Mouse (Mus musculus): ENCODE results near the gene Slc35e3.
"Not testable (repeated sequence)": the region's sequence is repeated elsewhere in the genome, so short reads cannot be mapped to it uniquely, and the experiment has no call there.

Slc35e3 gene

DNA sequence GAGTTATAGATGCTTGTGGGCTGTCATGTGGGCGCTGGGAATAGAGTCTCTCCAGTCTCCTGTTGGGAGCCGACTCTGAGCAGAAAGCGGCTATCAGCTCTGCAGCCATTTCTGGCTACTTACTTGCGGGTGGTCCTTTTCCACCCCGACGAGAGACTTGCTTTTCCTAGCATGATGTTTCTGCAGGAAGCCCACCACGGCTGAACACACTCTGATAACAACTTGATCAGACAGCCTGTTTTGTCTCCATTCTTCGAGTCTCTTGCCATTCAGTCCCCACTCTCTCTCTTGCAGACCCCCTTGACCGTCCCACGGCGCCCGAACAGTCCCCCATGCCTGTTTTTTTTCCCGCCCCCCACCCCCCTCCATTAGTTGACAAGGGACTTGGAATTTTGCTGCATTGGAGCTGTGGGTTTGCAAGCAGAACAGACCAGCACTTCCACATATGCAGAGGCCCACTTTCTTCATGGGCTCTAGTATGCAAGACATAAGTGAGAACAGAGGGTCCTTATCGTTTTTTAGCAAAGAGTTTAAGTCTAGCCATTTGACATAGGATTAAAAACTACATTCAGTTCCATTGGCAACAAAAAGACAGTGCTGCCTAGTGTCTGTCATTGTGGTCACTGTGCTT lies 13.1 kb downstream of the Slc35e3 start:
- DNase-seq (ENCODE audit: low spot score) = no peak

DNA sequence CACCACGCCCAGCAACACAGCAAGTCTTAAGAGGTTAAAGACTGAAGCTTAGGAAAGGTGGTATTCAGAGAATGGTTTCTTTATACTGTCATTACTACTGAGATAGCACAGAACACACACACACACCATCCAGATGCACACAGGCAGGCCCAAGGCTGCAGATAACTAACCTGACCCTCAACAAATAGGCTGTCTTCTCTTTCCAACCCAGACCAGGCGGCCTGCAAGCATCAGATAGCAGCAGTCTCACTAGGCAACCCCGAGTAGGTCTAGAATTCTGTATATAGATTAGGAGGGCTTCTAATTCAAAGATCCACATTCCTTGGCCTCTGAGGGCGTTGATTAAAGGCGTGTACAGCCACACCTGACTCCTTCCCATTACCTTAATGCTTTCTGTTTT lies 14.0 kb downstream of the Slc35e3 start:
- no peak for DNase-seq (ENCODE audit: low spot score)

DNA sequence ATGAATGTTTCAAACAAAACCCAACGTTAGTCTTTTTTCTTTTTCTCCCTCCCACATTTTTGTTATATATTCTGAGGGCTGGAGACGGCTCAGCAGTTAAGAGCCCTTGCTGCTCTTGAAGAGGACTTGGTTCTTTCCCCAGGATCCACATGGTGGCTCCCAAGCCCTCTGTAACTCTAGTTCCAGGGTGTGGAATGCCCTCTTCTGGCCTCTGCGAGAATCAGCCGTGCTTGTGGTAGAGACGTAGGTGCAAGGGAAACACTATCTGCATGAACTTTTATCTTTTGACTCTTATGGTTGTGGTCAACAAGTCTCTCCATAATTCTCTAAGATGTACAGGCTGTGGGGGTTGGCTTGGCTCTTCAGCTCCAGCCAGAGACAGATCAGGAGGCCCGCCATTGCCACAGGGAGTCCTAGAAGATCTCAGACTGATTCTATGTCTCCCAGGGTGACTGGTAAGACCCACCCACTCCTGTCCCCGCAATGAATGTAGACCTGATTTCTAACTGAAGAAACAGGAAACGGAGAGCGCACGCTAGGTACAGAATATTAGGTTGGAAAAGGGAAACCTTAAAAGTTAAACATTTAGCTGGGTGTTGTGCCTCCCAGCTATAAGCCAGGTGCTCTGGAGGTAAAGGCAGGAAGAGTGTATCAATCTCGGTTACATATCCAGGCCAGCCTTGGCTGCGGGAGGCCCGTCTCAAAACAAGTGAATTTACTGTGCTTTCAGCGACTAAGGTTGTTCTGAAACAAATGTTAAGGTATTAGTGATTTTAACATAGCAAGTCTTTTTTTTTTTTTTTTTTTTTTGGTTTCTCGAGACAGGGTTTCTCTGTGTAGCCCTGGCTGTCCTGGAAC lies 14.7 kb downstream of the Slc35e3 start:
- peak; percentile 64 for DNase-seq (ENCODE audit: low spot score)

DNA sequence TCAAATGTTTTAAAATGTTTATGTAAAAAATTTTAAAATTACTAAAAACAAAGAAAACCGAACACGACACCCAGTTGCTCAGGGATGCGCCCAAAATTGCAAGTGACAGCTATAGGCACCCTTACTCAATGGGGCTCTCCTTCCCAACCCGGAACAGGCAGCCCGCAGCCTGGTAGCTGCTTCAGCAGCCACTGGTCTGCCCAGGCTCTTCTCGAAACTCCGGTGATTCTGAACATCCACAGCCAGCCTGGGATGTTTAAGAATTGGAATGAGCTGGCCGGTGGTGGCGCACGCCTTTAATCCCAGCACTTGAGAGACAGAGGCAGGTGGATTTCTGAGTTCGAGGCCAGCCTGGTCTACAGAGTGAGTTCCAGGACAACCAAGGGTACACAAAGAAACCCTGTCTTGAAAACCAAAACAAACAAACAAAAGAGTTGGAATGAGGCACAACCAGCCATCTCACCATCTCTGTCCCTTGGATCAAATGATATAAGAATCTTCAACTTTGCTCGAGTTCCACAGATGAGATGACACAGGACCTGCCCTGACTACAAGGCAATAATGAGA lies 15.4 kb downstream of the Slc35e3 start:
- no peak for DNase-seq (ENCODE audit: low spot score)

DNA sequence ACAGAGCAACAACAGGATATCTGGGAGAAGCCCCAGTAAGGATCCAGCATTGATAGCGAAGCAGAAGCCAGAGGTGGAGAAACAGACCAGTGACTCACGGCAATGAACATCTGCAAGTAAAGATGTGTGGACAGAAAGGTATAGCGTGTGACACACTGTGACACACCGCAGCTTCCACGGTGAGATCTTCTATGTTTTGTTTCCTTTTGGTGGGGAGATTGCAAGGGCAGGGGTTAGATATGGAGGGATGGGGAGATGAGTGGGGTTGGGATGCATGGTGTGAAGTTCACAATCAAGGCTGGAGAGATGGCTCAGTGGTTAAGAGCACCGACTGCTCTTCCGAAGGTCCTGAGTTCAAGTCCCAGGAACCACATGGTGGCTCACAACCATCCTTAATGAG lies 16.0 kb downstream of the Slc35e3 start:
- no peak for DNase-seq (ENCODE audit: low spot score)

DNA sequence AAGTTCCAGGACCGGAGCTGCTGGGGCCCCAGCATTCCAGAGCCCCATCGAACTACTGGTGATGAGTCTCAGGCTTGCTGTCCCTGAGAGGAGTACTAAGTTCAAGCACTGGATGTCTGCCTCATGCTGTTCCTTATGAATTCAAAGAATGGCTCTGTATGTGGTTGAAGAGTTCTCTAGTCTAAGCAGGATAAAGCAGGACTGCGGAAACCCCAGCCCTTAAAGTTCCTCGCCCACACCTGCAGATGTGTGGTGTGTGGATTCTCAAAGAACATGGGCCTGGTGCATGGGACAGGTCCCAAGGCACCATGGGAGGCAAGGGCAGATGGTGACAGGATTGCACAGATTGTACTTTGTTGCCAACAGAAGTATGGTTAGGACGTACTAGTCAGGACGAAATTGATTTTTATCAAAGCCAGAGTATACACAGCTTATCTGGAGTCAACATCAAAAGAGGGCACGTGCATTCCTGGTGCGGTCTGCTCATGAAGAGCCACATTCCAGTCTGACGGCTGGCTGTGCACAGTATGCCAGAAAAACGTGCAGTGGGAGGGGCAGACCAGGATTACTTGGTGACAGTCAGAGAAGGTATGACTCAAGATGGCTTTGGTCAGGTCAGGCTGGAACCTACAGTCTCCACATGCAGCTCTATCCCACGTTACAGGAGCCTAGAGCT lies 16.9 kb downstream of the Slc35e3 start:
- no peak for DNase-seq (ENCODE audit: low spot score)

DNA sequence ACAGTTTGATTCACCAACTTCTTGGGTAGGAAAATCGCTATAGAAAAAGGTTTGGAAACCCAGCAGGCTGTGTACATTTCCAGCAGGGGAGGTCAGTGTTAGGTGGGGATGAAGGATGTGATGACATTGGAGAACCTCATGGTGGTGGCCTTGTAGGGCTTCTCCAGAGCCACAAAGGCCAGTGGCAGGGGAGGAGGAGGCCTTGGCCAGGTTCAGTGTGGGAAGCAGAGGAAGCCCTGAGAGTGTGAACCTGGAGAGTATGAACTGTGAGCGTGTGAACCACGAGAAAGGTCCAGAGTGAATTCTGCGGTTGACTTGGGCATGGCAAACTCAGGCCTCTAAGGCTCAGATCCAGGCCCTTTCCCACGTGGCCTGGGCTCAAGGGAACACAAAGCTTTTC lies 17.6 kb downstream of the Slc35e3 start:
- no peak for DNase-seq (ENCODE audit: low spot score)

DNA sequence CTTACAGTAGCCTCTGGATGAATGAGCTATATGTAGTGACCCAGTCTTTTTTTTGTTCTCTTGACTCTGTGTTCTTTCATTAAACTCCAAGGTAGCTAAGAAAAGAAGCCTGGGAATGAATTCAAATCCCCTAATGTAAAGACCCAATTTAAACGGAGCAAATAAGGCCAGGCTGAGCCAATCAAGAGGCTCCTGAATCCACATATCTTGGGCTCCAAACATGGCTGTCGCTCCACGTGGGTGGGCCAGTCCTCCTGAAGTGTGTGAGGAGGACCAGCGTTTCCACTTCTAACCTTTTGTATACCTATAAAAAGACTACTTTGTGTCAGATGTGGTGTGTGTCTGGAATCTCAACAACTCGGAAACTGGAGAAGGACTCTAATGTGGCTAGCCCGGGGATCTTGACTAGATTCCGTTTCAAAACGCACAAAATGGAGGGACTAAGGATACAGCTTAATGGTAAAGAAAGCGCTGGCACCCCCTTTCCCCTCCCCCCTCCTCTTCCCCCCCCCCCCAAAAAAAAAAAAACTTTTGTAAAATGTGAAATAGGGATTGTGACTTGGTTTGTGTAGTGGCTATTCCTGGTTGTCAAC lies 18.6 kb downstream of the Slc35e3 start:
- no peak for DNase-seq (ENCODE audit: low spot score)

DNA sequence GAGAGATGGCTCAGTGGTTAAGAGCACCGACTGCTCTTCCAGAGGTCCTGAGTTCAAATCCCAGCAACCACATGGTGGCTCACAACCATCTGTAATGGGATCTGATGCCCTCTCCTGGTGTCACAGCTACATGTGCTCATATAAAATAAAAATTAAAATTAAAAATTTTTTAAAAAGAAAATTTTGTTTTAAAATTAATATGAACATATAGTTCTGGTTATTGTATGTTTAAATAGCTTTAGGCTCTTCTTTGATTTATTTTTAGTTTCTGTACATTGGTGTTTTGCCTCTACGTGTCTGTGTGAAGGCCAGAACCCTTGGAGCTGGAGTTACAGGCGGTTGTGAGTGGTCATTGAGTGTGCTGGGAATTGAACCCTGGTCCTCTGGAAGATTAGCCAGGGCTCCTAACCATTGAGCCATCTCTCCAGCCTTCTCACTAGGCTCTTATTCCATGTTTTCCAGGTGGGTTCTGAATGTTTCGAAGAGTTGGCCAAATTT lies 19.2 kb downstream of the Slc35e3 start:
- DNase-seq (ENCODE audit: low spot score) = no peak

DNA sequence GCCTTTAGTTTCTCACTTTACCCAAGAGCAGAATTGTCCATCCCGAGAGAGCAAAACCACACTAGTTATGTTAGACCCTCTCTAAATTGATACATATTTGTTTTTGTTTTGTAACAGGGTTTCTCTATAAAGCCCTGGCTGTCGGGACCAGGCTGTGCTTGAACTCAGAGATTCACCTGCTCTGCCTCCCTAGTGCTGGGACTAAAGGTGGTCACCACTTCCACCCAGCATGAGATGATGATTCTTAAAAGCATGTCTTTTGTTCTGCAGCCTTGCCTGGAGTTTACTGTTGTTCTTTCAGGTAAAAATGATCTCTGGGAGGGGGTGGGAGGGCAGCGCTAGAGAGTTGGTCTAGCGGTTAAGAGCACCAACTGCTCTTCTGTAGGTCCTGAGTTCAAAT lies 19.8 kb downstream of the Slc35e3 start:
- DNase-seq (ENCODE audit: low spot score) = no peak

DNA sequence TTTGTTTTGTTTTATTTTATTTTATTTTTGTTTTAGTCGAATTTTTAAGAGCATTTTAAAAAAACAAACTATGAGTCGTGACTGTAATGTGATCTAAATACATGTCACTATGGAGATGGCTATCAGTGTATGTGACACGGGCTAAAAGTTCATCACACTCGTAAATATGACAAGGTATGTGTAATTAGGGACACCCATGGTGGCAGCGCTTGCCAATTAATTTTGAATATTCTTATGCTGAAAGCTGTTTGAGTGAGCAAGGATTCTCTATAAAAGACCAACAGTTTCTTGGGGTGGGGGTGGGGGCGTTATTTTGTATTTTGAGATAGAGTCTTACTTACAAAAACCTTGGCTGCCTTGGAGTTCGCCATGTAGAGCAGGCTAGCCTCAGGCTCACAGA lies 20.5 kb downstream of the Slc35e3 start:
- DNase-seq (ENCODE audit: low spot score) = no peak

DNA sequence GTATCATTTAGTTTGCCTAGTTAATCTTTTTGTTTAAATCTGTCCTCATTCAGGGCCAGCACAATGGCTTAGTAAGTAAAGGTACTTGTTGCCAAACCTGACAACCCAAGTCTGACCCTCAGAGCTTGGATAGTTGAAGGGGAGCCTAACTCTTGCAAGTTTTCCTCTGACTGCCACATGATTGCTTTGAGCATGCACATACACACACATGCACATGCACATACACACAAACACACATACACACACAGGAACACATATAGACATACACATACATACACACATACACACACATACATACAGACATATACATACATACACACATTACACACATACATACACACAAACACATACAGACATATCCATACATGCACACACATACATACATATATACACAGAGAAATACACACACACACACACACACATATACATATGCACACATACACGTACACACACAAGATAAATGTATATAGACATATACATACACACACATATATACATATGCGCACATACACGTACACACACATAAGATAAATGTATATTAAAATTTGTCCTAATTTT lies 21.3 kb downstream of the Slc35e3 start:
- DNase-seq (ENCODE audit: low spot score) = no peak

DNA sequence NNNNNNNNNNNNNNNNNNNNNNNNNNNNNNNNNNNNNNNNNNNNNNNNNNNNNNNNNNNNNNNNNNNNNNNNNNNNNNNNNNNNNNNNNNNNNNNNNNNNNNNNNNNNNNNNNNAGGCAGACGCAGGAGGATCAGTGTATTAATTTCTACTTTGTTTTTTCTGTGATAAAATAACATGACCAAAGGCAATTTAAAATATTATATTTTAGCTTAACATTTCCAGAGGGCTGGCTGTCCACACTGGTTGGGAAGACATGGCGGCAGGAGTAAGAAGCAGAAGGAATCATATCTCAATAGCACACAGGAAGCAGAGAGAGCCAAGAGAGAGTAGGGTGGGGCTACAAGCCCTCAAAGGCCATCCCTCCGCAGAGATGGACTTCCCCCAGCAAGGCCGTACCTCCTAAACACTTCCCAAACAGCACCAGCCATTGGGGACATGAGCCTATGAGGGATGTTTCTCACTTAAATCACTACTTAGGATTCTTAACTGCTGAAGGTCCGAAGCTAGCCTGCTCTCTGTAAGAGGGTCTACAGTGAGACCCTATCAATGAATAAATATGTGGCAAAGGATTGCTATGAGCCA lies 21.9 kb downstream of the Slc35e3 start:
- DNase-seq (ENCODE audit: low spot score) = no peak

DNA sequence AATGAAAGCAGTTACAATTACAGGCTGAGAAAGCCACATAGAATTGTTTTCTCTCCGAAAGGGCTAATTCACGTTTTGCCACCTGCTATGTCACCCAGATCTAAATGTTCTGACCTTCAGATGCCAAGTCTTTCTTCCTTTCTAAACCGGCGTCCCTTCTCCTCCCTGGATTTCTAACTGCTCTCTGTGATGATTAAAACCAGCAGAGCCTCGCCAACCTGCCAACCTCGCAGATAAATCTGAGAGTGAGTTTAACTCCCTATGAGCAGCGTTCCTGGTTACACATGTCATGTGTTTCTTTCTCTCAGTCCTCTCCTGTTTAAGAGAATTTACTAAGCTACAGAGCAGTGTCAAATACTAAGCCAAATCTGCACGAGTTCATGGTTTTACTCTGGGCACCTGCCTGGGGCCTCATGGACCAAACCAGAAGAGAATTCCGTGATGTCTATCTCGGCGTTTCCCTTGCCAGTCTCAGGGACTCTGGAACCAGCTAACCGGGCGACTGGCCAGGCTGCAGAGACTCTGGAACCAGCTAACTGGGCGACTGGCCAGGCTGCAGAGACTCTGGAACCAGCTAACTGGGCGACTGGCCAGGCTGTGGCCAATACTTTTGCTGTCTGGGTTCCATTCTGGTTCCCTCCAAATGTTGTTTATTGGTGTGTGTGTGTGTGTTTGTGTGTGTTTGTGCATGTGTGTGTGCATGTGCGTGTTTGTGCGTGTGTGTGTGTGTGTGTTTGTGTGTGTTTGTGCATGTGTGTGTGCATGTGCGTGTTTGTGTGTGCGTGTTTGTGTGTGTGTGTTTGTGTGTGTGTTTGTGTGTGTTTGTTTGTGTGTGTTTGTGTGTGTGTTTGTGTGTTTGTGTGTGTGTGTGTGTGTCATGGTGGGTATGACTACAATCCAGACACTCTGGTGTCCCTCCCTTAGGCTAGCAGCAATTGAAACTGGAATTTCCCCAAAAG lies 27.7 kb downstream of the Slc35e3 start:
- no peak for DNase-seq (ENCODE audit: low spot score)

DNA sequence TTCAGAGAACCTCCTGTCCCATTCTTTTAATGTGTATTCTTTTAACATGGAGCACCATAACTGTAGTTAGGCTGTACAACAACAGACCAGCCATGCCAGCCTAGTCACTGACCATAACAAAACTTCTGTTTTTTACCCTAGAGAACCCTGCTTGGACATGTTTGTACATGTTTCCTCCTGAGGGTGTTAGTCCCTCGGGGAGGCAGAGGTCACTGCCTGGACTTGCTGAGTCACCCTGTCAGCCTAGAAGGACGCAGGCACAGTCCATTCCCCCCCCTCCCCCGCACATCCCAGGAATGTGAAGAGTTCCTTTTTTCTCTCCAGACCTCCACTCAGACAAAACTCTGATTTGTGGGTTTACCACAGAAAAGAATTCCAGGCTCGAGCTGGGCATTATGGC lies 28.6 kb downstream of the Slc35e3 start:
- no peak for DNase-seq (ENCODE audit: low spot score)

DNA sequence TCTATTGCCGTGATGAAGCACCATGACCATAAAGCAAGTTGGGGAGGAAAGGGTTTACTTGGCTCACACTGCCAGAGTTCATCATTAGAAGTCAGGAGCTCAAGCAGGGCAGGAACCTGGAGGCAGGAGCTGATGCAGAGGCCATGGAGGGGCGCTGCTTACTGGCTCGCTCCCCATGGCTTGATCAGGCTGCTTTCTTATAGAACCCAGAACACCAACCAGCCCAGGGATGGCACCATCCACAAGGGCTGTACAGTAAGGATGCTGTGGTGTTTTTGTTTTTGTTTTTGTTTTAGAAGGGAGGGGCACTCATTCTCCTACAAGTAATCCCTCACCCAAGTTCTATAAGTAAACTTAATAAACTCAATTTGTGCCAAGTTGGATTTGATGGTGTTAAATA lies 29.5 kb downstream of the Slc35e3 start:
- DNase-seq (ENCODE audit: low spot score) = no peak

DNA sequence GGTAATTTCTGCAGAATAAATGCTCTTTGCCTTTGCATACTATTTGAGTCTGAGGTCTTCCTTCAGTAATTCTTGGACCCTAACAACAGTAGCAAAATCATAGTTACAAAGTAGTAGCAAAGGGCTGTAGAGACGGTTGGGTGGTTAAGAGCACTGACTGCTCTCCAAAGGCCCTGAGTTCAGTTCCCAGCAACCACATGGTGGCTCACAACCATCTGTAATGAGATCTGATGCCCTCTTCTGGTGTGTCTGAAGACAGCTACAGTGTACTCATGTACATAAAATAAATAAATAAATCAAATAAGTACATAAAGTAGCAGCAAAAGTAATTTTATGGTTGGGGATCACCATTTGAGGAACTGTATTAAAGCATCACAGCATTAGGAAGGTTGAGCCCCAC lies 30.5 kb downstream of the Slc35e3 start:
- DNase-seq (ENCODE audit: low spot score) = not testable (repeated sequence)

DNA sequence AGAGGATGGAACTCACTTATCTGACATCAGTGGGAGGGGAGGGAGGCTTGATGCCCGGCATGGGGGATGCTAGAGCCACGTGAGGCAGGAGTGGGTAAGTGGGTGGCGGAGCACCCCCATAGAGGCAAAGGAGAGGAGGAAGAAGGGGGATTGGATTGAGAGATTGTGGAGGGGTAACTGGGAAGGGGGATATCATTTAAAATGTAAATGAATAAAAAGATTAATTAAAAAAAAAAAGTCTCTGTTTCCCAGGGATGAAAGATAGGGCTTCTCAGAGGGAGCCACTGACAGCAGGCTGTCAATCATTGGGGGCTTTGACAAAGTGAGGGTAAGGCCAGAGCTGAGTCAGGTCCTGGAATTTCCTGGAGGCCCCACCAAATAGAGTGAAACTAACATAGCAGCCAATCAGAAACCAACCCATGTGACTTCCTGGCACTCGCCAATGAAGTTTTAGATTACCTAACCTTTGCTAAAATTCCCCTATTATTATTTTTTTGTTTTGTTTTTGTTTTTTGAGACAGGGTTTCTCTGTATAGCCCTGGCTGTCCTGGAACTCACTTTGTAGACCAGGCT lies 31.2 kb downstream of the Slc35e3 start:
- DNase-seq (ENCODE audit: low spot score) = no peak

DNA sequence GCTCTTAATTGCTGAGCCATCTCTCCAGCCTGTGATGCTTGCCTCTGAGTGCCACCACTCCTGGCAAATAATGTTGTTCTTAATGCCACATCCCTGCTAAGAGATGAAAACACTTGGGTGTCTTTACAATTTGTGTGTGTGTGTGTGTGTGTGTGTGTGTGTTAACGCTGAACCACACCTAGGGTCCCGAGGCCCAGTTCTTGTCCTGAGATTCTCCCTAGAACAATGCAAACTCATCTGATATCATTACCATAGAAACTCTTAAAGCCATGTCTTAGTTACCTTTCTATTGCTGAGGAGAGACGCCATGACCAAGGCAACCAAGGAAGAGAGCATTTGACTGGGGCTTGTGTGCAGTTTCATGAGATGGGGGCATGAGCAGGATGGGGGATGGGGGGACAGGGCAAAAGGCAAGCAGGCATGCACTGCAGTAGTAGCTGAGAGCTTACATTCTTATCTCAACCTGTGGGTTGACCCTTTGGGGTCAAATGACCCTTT lies 32.1 kb downstream of the Slc35e3 start:
- DNase-seq (ENCODE audit: low spot score) = no peak

DNA sequence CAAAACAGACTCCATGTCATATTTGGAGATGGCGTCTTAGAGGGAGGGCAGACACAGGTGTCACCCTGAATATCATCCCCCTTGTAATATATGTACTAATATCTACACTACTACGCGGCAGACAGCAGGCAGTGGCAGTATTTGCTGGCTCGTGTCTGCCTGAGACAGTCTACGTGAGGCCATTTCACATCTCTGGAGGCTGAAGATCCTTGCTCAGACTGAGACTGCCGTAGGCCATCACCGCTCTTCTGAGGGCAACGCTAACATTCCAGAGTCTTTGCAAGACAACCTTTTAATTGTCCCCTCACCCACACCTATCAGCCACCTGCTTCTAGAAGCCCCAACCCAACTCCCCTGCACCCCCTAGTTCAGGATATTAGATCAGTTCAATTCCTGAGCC lies 32.7 kb downstream of the Slc35e3 start:
- DNase-seq (ENCODE audit: low spot score) = no peak
